Mouse (Mus musculus): ENCODE results near the gene Susd1. TPM values are rescaled to one million over a fixed set of nuclear protein-coding genes. Genes with fewer than 3 reads are reported as not detected.
A peak's percentile ranks its signal among the peaks of the same experiment; 100 is the strongest.

The Susd1 gene
- total and polyA plus RNA-seq, 3 experiments = 2.4 to 51.5 (median 35.5) TPM

GRCm38 (mm10) chr4:59381007-59381743 lies 57.3 kb downstream of the Susd1 start:
- ATAC-seq (ENCODE audit: extremely low read depth, insufficient number of reproducible peaks, low FRiP score, poor library complexity, severe bottlenecking) = no peak
- Histone ChIP-seq H3K27me3 (ENCODE audit: insufficient read depth, low read length) (no peaks in the 10 kb centered on the region), H3K36me3 (replicated peaks) (peaks cover 73% of the 10 kb centered on the region), H3K4me3 (ENCODE audit: low read depth, low read length) (no peak overlapping the region), H3K4me1 (ENCODE audit: insufficient read depth, low read depth, low read length) (peaks cover 7% of the 10 kb centered on the region), H3K9me3 (replicated peaks) (no peaks in the 10 kb centered on the region)
- DNase-seq (ENCODE audit: low spot score) = no peak
- TF ChIP-seq POLR2AphosphoS5 (IDR thresholded peaks at IDR 0.05; ENCODE audit: insufficient replicate concordance, low read depth, low read length) = no peak

- Histone ChIP-seq H3K4me3 (ENCODE audit: low read depth, low read length) (no peak overlapping the region), H3K36me3 (replicated peaks) (peaks cover 69% of the 10 kb centered on the region), H3K4me1 (ENCODE audit: insufficient read depth, low read depth, low read length) (peaks cover 3% of the 10 kb centered on the region), H3K27me3 (ENCODE audit: insufficient read depth, low read length) (no peaks in the 10 kb centered on the region), H3K9me3 (replicated peaks) (no peaks in the 10 kb centered on the region)
- TF ChIP-seq GATA2 (IDR thresholded peaks at IDR 0.05; ENCODE audit: borderline replicate concordance, low read depth, low read length) = no peak
- TF ChIP-seq TAL1 (conservative IDR thresholded peaks at IDR 0.05; ENCODE audit: low read depth, low read length) = no peak
- TF ChIP-seq GATA1 (IDR thresholded peaks at IDR 0.05; ENCODE audit: borderline replicate concordance, low read length) = no peak
- no peak for TF ChIP-seq POLR2AphosphoS5 (IDR thresholded peaks at IDR 0.05; ENCODE audit: insufficient replicate concordance, low read depth, low read length)
- TF ChIP-seq CTCF (IDR thresholded peaks at IDR 0.05; ENCODE audit: low read depth, low read length) = no peak
- no peak for ATAC-seq (ENCODE audit: extremely low read depth, insufficient number of reproducible peaks, low FRiP score, poor library complexity, severe bottlenecking)
- no peak for DNase-seq (ENCODE audit: low spot score)
Observed at GRCm38 (mm10) chr4:59380478-59380877, 58.0 kb downstream of the Susd1 start.

GRCm38 (mm10) chr4:59379876-59380275 lies 58.6 kb downstream of the Susd1 start:
- TF ChIP-seq POLR2AphosphoS5 (IDR thresholded peaks at IDR 0.05; ENCODE audit: insufficient replicate concordance, low read depth, low read length) (no peak), GATA2 (IDR thresholded peaks at IDR 0.05; ENCODE audit: borderline replicate concordance, low read depth, low read length) (no peak), TAL1 (conservative IDR thresholded peaks at IDR 0.05; ENCODE audit: low read depth, low read length) (no peak), GATA1 (IDR thresholded peaks at IDR 0.05; ENCODE audit: borderline replicate concordance, low read length) (no peak), CTCF (IDR thresholded peaks at IDR 0.05; ENCODE audit: low read depth, low read length) (no peak)
- Histone ChIP-seq H3K4me3 (ENCODE audit: low read depth, low read length) (no peak overlapping the region), H3K4me1 (ENCODE audit: insufficient read depth, low read depth, low read length) (peaks cover 3% of the 10 kb centered on the region; the same call in 1 of the 2 replicates), H3K27me3 (ENCODE audit: insufficient read depth, low read length) (no peaks in the 10 kb centered on the region), H3K36me3 (replicated peaks) (peaks cover 67% of the 10 kb centered on the region), H3K9me3 (replicated peaks) (no peaks in the 10 kb centered on the region)
- DNase-seq (ENCODE audit: low spot score) (no peak), ATAC-seq (ENCODE audit: extremely low read depth, insufficient number of reproducible peaks, low FRiP score, poor library complexity, severe bottlenecking) (no peak)

GRCm38 (mm10) chr4:59378631-59379030 lies 59.8 kb downstream of the Susd1 start:
- H3K4me1 ChIP-seq (ENCODE audit: insufficient read depth, low read depth, low read length) = peaks cover 3% of the 10 kb centered on the region; the same call in 1 of the 2 replicates
- ATAC-seq (ENCODE audit: extremely low read depth, insufficient number of reproducible peaks, low FRiP score, poor library complexity, severe bottlenecking) (no peak), DNase-seq (ENCODE audit: low spot score) (no peak)
- no peak for TF ChIP-seq TAL1 (conservative IDR thresholded peaks at IDR 0.05; ENCODE audit: low read depth, low read length)
- TF ChIP-seq GATA1 (IDR thresholded peaks at IDR 0.05; ENCODE audit: borderline replicate concordance, low read length) = no peak
- TF ChIP-seq GATA2 (IDR thresholded peaks at IDR 0.05; ENCODE audit: borderline replicate concordance, low read depth, low read length) = no peak
- TF ChIP-seq CTCF (IDR thresholded peaks at IDR 0.05; ENCODE audit: low read depth, low read length) = no peak
- TF ChIP-seq POLR2AphosphoS5 (IDR thresholded peaks at IDR 0.05; ENCODE audit: insufficient replicate concordance, low read depth, low read length) = no peak
- H3K27me3 ChIP-seq (ENCODE audit: insufficient read depth, low read length) = no peaks in the 10 kb centered on the region
- H3K9me3 ChIP-seq (replicated peaks) = no peaks in the 10 kb centered on the region
- no peak overlapping the region for H3K4me3 ChIP-seq (ENCODE audit: low read depth, low read length)
- peaks cover 67% of the 10 kb centered on the region for H3K36me3 ChIP-seq (replicated peaks)

- Histone ChIP-seq H3K4me3 (ENCODE audit: low read depth, low read length) (no peak overlapping the region), H3K9me3 (replicated peaks) (no peaks in the 10 kb centered on the region), H3K27me3 (ENCODE audit: insufficient read depth, low read length) (no peaks in the 10 kb centered on the region), H3K36me3 (replicated peaks) (peaks cover 68% of the 10 kb centered on the region), H3K4me1 (ENCODE audit: insufficient read depth, low read depth, low read length) (peaks cover 3% of the 10 kb centered on the region; the same call in 1 of the 2 replicates)
- DNase-seq (ENCODE audit: low spot score) (no peak), ATAC-seq (ENCODE audit: extremely low read depth, insufficient number of reproducible peaks, low FRiP score, poor library complexity, severe bottlenecking) (no peak)
- TF ChIP-seq POLR2AphosphoS5 (IDR thresholded peaks at IDR 0.05; ENCODE audit: insufficient replicate concordance, low read depth, low read length) = no peak
Observed at GRCm38 (mm10) chr4:59374271-59374938, 64.0 kb downstream of the Susd1 start.

GRCm38 (mm10) chr4:59372546-59373157 lies 65.8 kb downstream of the Susd1 start:
- TF ChIP-seq CTCF (IDR thresholded peaks at IDR 0.05; ENCODE audit: low read depth, low read length) = no peak
- TF ChIP-seq POLR2AphosphoS5 (IDR thresholded peaks at IDR 0.05; ENCODE audit: insufficient replicate concordance, low read depth, low read length) = no peak
- TF ChIP-seq TAL1 (conservative IDR thresholded peaks at IDR 0.05; ENCODE audit: low read depth, low read length) = no peak
- TF ChIP-seq GATA2 (IDR thresholded peaks at IDR 0.05; ENCODE audit: borderline replicate concordance, low read depth, low read length) = no peak
- TF ChIP-seq GATA1 (IDR thresholded peaks at IDR 0.05; ENCODE audit: borderline replicate concordance, low read length) = no peak
- DNase-seq (ENCODE audit: low spot score) = peak; percentile 8
- Histone ChIP-seq H3K4me3 (ENCODE audit: low read depth, low read length) (no peak overlapping the region), H3K4me1 (ENCODE audit: insufficient read depth, low read depth, low read length) (peaks cover 3% of the 10 kb centered on the region; the same call in 1 of the 2 replicates), H3K36me3 (replicated peaks) (peaks cover 69% of the 10 kb centered on the region), H3K27me3 (ENCODE audit: insufficient read depth, low read length) (no peaks in the 10 kb centered on the region), H3K9me3 (replicated peaks) (no peaks in the 10 kb centered on the region)
- ATAC-seq (ENCODE audit: extremely low read depth, insufficient number of reproducible peaks, low FRiP score, poor library complexity, severe bottlenecking) = no peak

Data from G1E (cell line).